Mouse (Mus musculus): ENCODE results near the gene Efcc1. TPM values are rescaled to one million over a fixed set of nuclear protein-coding genes. Genes with fewer than 3 reads are reported as not detected.

The Efcc1 gene
- total and polyA plus RNA-seq, 2 experiments from 2014 or later, result 7.3 to 7.8 TPM

DNA sequence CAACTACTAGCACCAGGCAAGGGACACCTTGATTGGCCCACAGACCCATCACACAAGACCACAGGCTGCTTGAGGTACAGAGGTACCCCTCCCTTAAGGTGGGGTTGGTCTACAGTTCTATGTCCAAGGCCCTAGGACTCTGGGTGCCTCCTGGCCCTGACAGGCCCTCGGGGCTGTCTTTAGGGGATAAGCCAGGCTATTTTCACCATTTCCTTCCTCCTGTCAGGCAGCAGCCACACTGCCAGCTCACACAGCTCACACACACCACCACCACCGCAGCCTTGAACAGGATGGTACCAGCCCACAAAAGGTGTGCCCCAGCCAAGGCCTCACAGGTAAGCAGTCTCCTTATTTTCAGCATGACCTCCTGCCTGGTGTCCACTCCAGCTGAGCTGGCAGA, 47.2 kb downstream of the Efcc1 start, which contains the start of gene Gp9:
TSS of gene Gp9 (plus strand) at position 231 of the 400 bp plus-strand sequence.
- 74% methylated on average over 2 of the region's 2 CpGs for WGBS

GRCm38 (mm10) chr6:87778294-87779173, 47.9 kb downstream of the Efcc1 start:
- H3K4me2 ChIP-seq (ENCODE audit: low read depth), result no peak overlapping the region
- H3K9me3 ChIP-seq (ENCODE audit: low read length), result no peaks in the 10 kb centered on the region
- no peak overlapping the region for H3K4me3 ChIP-seq (ENCODE audit: low read depth, low read length)
- no peak for TF ChIP-seq CTCF (IDR thresholded peaks at IDR 0.05; ENCODE audit: low read depth)
- no peak overlapping the region for H3K27ac ChIP-seq (ENCODE audit: low read depth, low read length)
- ATAC-seq (no peak), DNase-seq (no peak)
- no peaks in the 10 kb centered on the region for H3K4me1 ChIP-seq (ENCODE audit: insufficient read depth)
- H3K36me3 ChIP-seq (ENCODE audit: insufficient read depth), result no peaks in the 10 kb centered on the region
- 71% methylated on average over 11 of the region's 11 CpGs for WGBS
- no peaks in the 10 kb centered on the region for H3K27me3 ChIP-seq (ENCODE audit: insufficient read depth, low read length)
- H3K9ac ChIP-seq, result no peak overlapping the region

More for the DNA sequence above, 47.2 kb downstream of the Efcc1 start, which contains the start of gene Gp9:
- ATAC-seq (no peak), DNase-seq (no peak)
- no peak within 1 kb of the TSS for H3K27ac ChIP-seq (ENCODE audit: low read depth, low read length)
- H3K4me1 ChIP-seq (ENCODE audit: insufficient read depth), result no peaks in the 10 kb centered on the region
- no peak within 1 kb of the TSS for H3K4me3 ChIP-seq (ENCODE audit: low read depth, low read length)
- H3K36me3 ChIP-seq (ENCODE audit: insufficient read depth), result no peaks in the 10 kb centered on the region
- H3K9me3 ChIP-seq (ENCODE audit: low read length), result no peaks in the 10 kb centered on the region
- no peaks in the 10 kb centered on the region for H3K27me3 ChIP-seq (ENCODE audit: insufficient read depth, low read length)
- TF ChIP-seq CTCF (IDR thresholded peaks at IDR 0.05; ENCODE audit: low read depth), result no peak
- H3K9ac ChIP-seq, result no peak within 1 kb of the TSS
- no peak within 1 kb of the TSS for H3K4me2 ChIP-seq (ENCODE audit: low read depth)

GRCm38 (mm10) chr6:87779174-87780165, 48.8 kb downstream of the Efcc1 start:
- no peaks in the 10 kb centered on the region for H3K4me1 ChIP-seq (ENCODE audit: insufficient read depth)
- H3K36me3 ChIP-seq (ENCODE audit: insufficient read depth), result no peaks in the 10 kb centered on the region
- DNase-seq (no peak), ATAC-seq (no peak)
- H3K4me2 ChIP-seq (ENCODE audit: low read depth), result no peak overlapping the region
- no peak for TF ChIP-seq CTCF (IDR thresholded peaks at IDR 0.05; ENCODE audit: low read depth)
- WGBS, result 86% methylated on average over 11 of the region's 11 CpGs
- no peaks in the 10 kb centered on the region for H3K27me3 ChIP-seq (ENCODE audit: insufficient read depth, low read length)
- H3K4me3 ChIP-seq (ENCODE audit: low read depth, low read length), result no peak overlapping the region
- no peak overlapping the region for H3K27ac ChIP-seq (ENCODE audit: low read depth, low read length)
- H3K9ac ChIP-seq, result no peak overlapping the region
- H3K9me3 ChIP-seq (ENCODE audit: low read length), result no peaks in the 10 kb centered on the region

DNA sequence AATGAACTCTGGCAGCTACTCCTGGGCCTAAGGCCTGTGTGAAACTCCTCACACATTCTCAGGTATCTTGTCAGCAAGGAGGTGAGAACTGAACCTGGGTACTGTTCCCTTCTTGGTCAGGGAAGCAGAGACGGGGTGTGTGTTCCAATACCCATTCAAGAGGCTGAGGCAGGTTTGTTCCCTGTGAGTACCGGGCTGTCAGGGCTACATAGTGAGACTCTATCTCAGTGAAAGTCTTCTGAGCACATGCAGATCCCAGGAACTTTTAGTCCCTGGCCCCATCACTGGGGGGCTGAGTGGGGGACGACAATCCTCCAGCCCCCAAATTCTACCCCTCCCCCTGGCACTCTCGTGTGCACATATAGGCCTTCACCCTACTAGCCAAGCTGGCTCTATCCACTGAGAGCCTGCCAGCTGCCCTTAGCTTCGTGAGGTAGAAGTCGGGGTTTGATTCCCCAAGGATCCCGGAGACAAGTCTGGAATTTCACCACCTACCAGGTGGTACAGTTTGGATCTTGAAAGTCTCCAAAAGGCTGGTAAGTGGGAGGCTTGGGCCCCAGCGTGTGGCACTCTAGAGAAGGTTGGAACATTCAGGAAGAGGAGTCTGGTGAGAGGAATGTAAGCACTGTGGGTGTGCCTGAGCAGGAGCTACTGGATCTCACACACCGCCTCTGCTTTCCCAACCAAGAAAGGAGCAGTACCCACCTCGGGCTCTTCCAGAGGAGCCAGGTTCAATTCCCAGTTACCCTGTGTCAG, 50.1 kb downstream of the Efcc1 start:
- no peak for TF ChIP-seq CTCF (IDR thresholded peaks at IDR 0.05; ENCODE audit: low read depth)
- Histone ChIP-seq H3K27ac (ENCODE audit: low read depth, low read length) (no peak overlapping the region), H3K4me2 (ENCODE audit: low read depth) (no peak overlapping the region), H3K36me3 (ENCODE audit: insufficient read depth) (no peaks in the 10 kb centered on the region), H3K9ac (no peak overlapping the region), H3K4me1 (ENCODE audit: insufficient read depth) (no peaks in the 10 kb centered on the region), H3K27me3 (ENCODE audit: insufficient read depth, low read length) (no peaks in the 10 kb centered on the region), H3K9me3 (ENCODE audit: low read length) (no peaks in the 10 kb centered on the region), H3K4me3 (ENCODE audit: low read depth, low read length) (no peak overlapping the region)
- 82% methylated on average over 10 of the region's 10 CpGs for WGBS
- DNase-seq (no peak), ATAC-seq (no peak)

DNA sequence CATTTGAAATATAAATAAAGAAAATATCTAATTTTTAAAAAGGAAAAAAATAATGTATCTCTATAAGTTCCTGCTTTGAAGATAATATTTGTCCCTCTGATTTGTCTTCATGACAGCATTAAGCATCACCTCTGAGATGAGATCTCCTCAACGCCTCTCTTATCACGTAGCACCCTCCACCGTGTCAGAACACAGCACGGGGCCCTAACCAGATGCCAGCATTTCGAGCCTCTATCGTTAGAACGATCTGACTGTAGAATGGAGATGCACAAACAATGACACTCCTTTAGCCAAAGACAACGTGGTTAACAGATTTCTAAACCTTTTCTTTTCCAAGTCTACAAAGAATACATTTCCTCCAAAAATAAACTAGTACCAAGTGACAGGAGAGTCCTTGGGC, 53.4 kb downstream of the Efcc1 start:
- Histone ChIP-seq H3K27me3 (ENCODE audit: insufficient read depth, low read length) (no peaks in the 10 kb centered on the region), H3K4me2 (ENCODE audit: low read depth) (no peak overlapping the region), H3K36me3 (ENCODE audit: insufficient read depth) (no peaks in the 10 kb centered on the region), H3K9ac (no peak overlapping the region), H3K4me1 (ENCODE audit: insufficient read depth) (no peaks in the 10 kb centered on the region), H3K4me3 (ENCODE audit: low read depth, low read length) (no peak overlapping the region), H3K9me3 (ENCODE audit: low read length) (no peaks in the 10 kb centered on the region), H3K27ac (ENCODE audit: low read depth, low read length) (no peak overlapping the region)
- 73% methylated on average over 8 of the region's 8 CpGs for WGBS
- no peak for TF ChIP-seq CTCF (IDR thresholded peaks at IDR 0.05; ENCODE audit: low read depth)
- no peak for ATAC-seq
- DNase-seq, result no peak

- Histone ChIP-seq H3K4me3 (ENCODE audit: low read depth, low read length) (no peak overlapping the region), H3K9me3 (ENCODE audit: low read length) (no peaks in the 10 kb centered on the region), H3K27me3 (ENCODE audit: insufficient read depth, low read length) (no peaks in the 10 kb centered on the region), H3K4me1 (ENCODE audit: insufficient read depth) (no peaks in the 10 kb centered on the region), H3K4me2 (ENCODE audit: low read depth) (no peak overlapping the region), H3K9ac (no peak overlapping the region), H3K36me3 (ENCODE audit: insufficient read depth) (peaks cover 6% of the 10 kb centered on the region; the same call in 1 of the 2 replicates), H3K27ac (ENCODE audit: low read depth, low read length) (no peak overlapping the region)
- WGBS, result 79% methylated on average over 5 of the region's 5 CpGs
- ATAC-seq (no peak), DNase-seq (no peak)
- no peak for TF ChIP-seq CTCF (IDR thresholded peaks at IDR 0.05; ENCODE audit: low read depth)
Measured at GRCm38 (mm10) chr6:87786621-87787020, 56.0 kb downstream of the Efcc1 start.
